Mouse (Mus musculus) cortical plate, adult 2 months (tissue): ENCODE measurements around the gene Igsf8.

Experiments
- CTCF ChIP-seq: fragments of 200-500 bp; IDR thresholded peaks from 2 replicates; pipeline ENCODE4 v1.5.1; 2011; ENCODE audit warnings: mild to moderate bottlenecking, control low read depth, low read length; ENCODE audit not compliant: insufficient read depth; ENCODE audit errors: extremely low read depth
- POLR2A ChIP-seq: fragments of 200-500 bp; IDR thresholded peaks from 2 replicates; pipeline ENCODE4 v1.6.1; 2011; ENCODE audit warnings: mild to moderate bottlenecking, low read length, control low read depth; ENCODE audit not compliant: insufficient read depth; ENCODE audit errors: extremely low read depth

- no peak for TF ChIP-seq CTCF
- TF ChIP-seq POLR2A: no peak
These were observed 65.2 kb downstream of the Igsf8 start for GRCm38 (mm10) chr1:172326684-172327083.
